Mouse (Mus musculus) brain, embryonic 18.5 days (tissue): ENCODE measurements around the gene Bahcc1.

Source experiments
- DNase-seq: peaks from one replicate; pipeline ENCODE4 v3.0.0-alpha.2; 2012; ENCODE audit warnings: low read depth, low spot score

Gene Bahcc1

GRCm38 (mm10) chr11:120260769-120261150 is 28.0 kb downstream of the Bahcc1 start:
- DNase-seq, result no peak

GRCm38 (mm10) chr11:120261416-120262355 is 28.9 kb downstream of the Bahcc1 start:
- DNase-seq, result peak; percentile 78

GRCm38 (mm10) chr11:120262356-120262901 is 29.7 kb downstream of the Bahcc1 start:
- DNase-seq, result no peak

- DNase-seq, result no peak
Observed at GRCm38 (mm10) chr11:120263176-120263575, 30.4 kb downstream of the Bahcc1 start.

GRCm38 (mm10) chr11:120264008-120264407 is 31.3 kb downstream of the Bahcc1 start:
- no peak for DNase-seq

GRCm38 (mm10) chr11:120265458-120265857 is 32.7 kb downstream of the Bahcc1 start:
- no peak for DNase-seq

GRCm38 (mm10) chr11:120266259-120266758 is 33.6 kb downstream of the Bahcc1 start:
- no peak for DNase-seq

- no peak for DNase-seq
Observed at GRCm38 (mm10) chr11:120267274-120267673, 34.5 kb downstream of the Bahcc1 start.

GRCm38 (mm10) chr11:120267676-120268075 is 34.9 kb downstream of the Bahcc1 start:
- no peak for DNase-seq

- DNase-seq, result no peak
Observed at GRCm38 (mm10) chr11:120268195-120268967, 35.6 kb downstream of the Bahcc1 start.

- no peak for DNase-seq
Observed at GRCm38 (mm10) chr11:120269007-120269406, 36.3 kb downstream of the Bahcc1 start.

GRCm38 (mm10) chr11:120269498-120270104 is 36.9 kb downstream of the Bahcc1 start:
- DNase-seq, result no peak

- DNase-seq, result no peak
Observed at GRCm38 (mm10) chr11:120279335-120279734, 46.6 kb downstream of the Bahcc1 start.

GRCm38 (mm10) chr11:120280281-120280773 is 47.6 kb downstream of the Bahcc1 start:
- no peak for DNase-seq

- DNase-seq, result no peak
Observed at GRCm38 (mm10) chr11:120280774-120281173, 48.0 kb downstream of the Bahcc1 start.

GRCm38 (mm10) chr11:120281197-120281596 is 48.5 kb downstream of the Bahcc1 start:
- no peak for DNase-seq

GRCm38 (mm10) chr11:120283542-120283941 is 50.8 kb downstream of the Bahcc1 start:
- DNase-seq, result no peak

GRCm38 (mm10) chr11:120289644-120290043 is 56.9 kb downstream of the Bahcc1 start:
- no peak for DNase-seq

GRCm38 (mm10) chr11:120290266-120290665 is 57.5 kb downstream of the Bahcc1 start:
- no peak for DNase-seq

- no peak for DNase-seq
Observed at GRCm38 (mm10) chr11:120293714-120294113, 61.0 kb downstream of the Bahcc1 start.
